Mouse (Mus musculus): Measurements from ENCODE around the gene Sfxn5. TPM values are rescaled to one million over a fixed set of nuclear protein-coding genes. Genes with fewer than 3 reads are reported as not detected.

Gene Sfxn5
- total and polyA plus RNA-seq, 3 experiments: 1.8 to 3.0 TPM; not detected in 1

DNA sequence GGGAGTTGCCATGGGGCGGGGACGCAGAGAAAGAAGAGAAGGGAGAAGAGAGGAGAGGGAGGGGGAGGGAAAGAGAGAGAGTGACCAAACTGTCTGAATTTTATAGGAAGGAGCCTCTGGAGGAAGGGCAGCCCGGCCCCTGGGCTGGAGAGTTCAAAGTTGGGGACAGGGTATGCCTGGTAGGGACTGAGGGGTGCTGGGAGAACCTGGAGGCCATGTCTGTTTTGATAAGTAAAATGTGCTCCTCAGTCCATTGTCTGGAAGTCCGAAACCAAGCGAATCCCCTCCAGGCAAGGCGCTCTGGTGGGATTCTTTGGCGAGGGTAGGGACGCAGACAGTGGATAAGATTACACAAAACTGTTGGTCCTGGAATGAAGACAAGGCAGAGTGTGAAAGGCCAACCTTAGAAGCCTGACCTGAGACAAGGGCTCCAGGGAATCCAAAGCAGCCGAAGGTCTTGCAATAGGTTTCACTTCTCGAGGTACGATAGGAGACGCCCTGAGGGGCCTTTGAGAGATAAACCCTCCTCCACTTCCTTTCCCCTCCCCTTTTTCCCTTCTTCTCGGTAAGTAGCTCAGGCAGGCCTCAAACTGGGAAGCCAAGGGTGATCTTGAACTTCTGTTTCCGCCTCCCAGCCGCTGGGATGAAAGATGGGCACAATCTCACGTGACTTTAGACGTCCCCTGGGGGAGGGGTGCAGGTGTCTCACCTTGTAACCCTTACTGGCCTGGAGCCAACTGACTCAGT, 47.9 kb upstream of the Sfxn5 start:
- 0 out of 2 replicates have a peak, but pooled peaks have one; percentile 26 for TF ChIP-seq HCFC1 (IDR thresholded peaks at IDR 0.05; ENCODE audit: low read depth, low read length)
- TF ChIP-seq TBP (IDR thresholded peaks at IDR 0.05; ENCODE audit: low read depth, low read length): peak; percentile 52; the same call in 1 of the 2 replicates
- TF ChIP-seq ELF1 (IDR thresholded peaks at IDR 0.05; ENCODE audit: low read depth, low read length): peak; percentile 59; the same call in 1 of the 2 replicates
- peak; percentile 46 to 65; a peak in 3 of 4 replicates for TF ChIP-seq EP300 (IDR thresholded peaks at IDR 0.05; ENCODE audit: low read depth in 1 of 2, low read length in 2 of 2)
- TF ChIP-seq KAT2A (conservative IDR thresholded peaks at IDR 0.05; ENCODE audit: low read depth, low read length): no peak
- TF ChIP-seq BHLHE40 (IDR thresholded peaks at IDR 0.05; ENCODE audit: borderline replicate concordance, low read depth, low read length): peak; percentile 87
- no peak for TF ChIP-seq ZNF384 (IDR thresholded peaks at IDR 0.05; ENCODE audit: low read depth, low read length)
- 0 out of 2 replicates have a peak, but pooled peaks have one; percentile 60 for TF ChIP-seq ETS1 (IDR thresholded peaks at IDR 0.05; ENCODE audit: low read depth, low read length)
- no peak for TF ChIP-seq USF2 (IDR thresholded peaks at IDR 0.05; ENCODE audit: borderline replicate concordance in 1 of 2, insufficient read depth in 1 of 2, low read depth in 1 of 2, low read length in 2 of 2)
- TF ChIP-seq POLR2A (IDR thresholded peaks at IDR 0.05; ENCODE audit: control insufficient read depth in 1 of 2, insufficient read depth in 1 of 2, low read depth in 1 of 2, low read length in 2 of 2, poor library complexity in 1 of 2): peak; percentile 34 to 58; a peak in 2 of 4 replicates
- no peak for TF ChIP-seq ZC3H11A (IDR thresholded peaks at IDR 0.05; ENCODE audit: low read depth, low read length)
- peak; percentile 57; the same call in 1 of the 2 replicates for TF ChIP-seq MYC (IDR thresholded peaks at IDR 0.05; ENCODE audit: low read depth, low read length)
- TF ChIP-seq TCF12 (IDR thresholded peaks at IDR 0.05; ENCODE audit: low read depth, low read length): peak; percentile 22; the same call in 1 of the 2 replicates
- TF ChIP-seq POLR2AphosphoS2 (IDR thresholded peaks at IDR 0.05; ENCODE audit: low read length): no peak
- peak; percentile 21; the same call in 1 of the 2 replicates for TF ChIP-seq MXI1 (IDR thresholded peaks at IDR 0.05; ENCODE audit: low read depth, low read length)
- 0 out of 2 replicates have a peak, but pooled peaks have one; percentile 47 for TF ChIP-seq MAZ (IDR thresholded peaks at IDR 0.05; ENCODE audit: low read depth, low read length)
- peak; percentile 37 for TF ChIP-seq MAX (IDR thresholded peaks at IDR 0.05; ENCODE audit: low read length)
- peak; percentile 59; the same call in 1 of the 2 replicates for TF ChIP-seq SIN3A (IDR thresholded peaks at IDR 0.05; ENCODE audit: low read length)
- peak; percentile 80 for TF ChIP-seq USF1 (IDR thresholded peaks at IDR 0.05; ENCODE audit: low read depth, low read length)
- no peak for TF ChIP-seq JUND (IDR thresholded peaks at IDR 0.05; ENCODE audit: low read depth, low read length)
- peak; percentile 64; the same call in 1 of the 2 replicates for TF ChIP-seq RCOR1 (IDR thresholded peaks at IDR 0.05; ENCODE audit: low read depth, low read length)
- TF ChIP-seq NELFE (IDR thresholded peaks at IDR 0.05; ENCODE audit: low read depth, low read length): peak; percentile 49
- no peak for TF ChIP-seq CTCF (IDR thresholded peaks at IDR 0.05 in 2 of 3, conservative IDR thresholded peaks at IDR 0.05 in 1 of 3; ENCODE audit: control insufficient read depth in 1 of 3, insufficient read depth in 1 of 3, low read depth in 2 of 3, low read length in 3 of 3, poor library complexity in 1 of 3, severe bottlenecking in 1 of 3)
- peak; percentile 72 for TF ChIP-seq GATA1 (IDR thresholded peaks at IDR 0.05; ENCODE audit: low read depth, low read length)

More for the DNA sequence above, 47.9 kb upstream of the Sfxn5 start:
- Histone ChIP-seq H3K36me3 (ENCODE audit: control insufficient read depth in 1 of 2, insufficient read depth in 2 of 2, low read length in 2 of 2) (peaks cover 0 to 26% of the 10 kb centered on the region in 2 experiments; a peak in 2 of 4 replicates), H3K9me3 (replicated peaks; ENCODE audit: insufficient read depth, low read length) (no peaks in the 10 kb centered on the region), H3K4me3 (ENCODE audit: control insufficient read depth in 1 of 2, insufficient read depth in 1 of 2, low read depth in 2 of 2, low read length in 2 of 2) (peak overlapping the region; percentile 70 to 87), H3K27me3 (ENCODE audit: control insufficient read depth in 1 of 2, insufficient read depth in 2 of 2, low read length in 2 of 2) (no peaks in the 10 kb centered on the region), H3K27ac (ENCODE audit: control insufficient read depth, low read depth, low read length) (peak overlapping the region; percentile 95), H3K79me2 (ENCODE audit: control insufficient read depth, insufficient read depth, low read length, poor library complexity) (no peaks in the 10 kb centered on the region; the same call in 1 of the 2 replicates), H3K4me1 (ENCODE audit: control insufficient read depth in 1 of 2, insufficient read depth in 2 of 2, low read length in 2 of 2) (peaks cover 11 to 39% of the 10 kb centered on the region in 2 experiments), H3K9ac (ENCODE audit: control insufficient read depth, low read depth, low read length, poor library complexity, severe bottlenecking) (peak overlapping the region; percentile 83)
- peak; percentile 89 for DNase-seq (ENCODE audit: low read depth, low spot score)
